Comparison of ENCODE assay signal across 7 mouse cellular contexts in genomic region chr2:166079961-166080885, GRCm38 (mm10).
DNase-seq lines count a peak whose midpoint lies in the region; ATAC-seq and TF ChIP-seq lines count a peak whose summit lies in the region.

No protein-coding gene starts in this region.

- no peaks in the 10 kb centered on the region for H3K27me3 ChIP-seq in forebrain, embryonic 11.5 days (ENCODE audit: control insufficient read depth, insufficient read depth, low read length)
- no peaks in the 10 kb centered on the region for H3K27me3 ChIP-seq in intestine, embryonic 16.5 days (replicated peaks; ENCODE audit: control insufficient read depth, insufficient read depth, low read length)
- no peaks in the 10 kb centered on the region for H3K27me3 ChIP-seq in lung, postnatal 0 days (replicated peaks; ENCODE audit: insufficient read depth, low read length)

- WGBS in forebrain, embryonic 11.5 days = 62% methylated on average over 17 of the region's 17 CpGs
- WGBS in intestine, embryonic 16.5 days = 43% methylated on average over 17 of the region's 17 CpGs
- 50% methylated on average over 17 of the region's 17 CpGs for WGBS in lung, postnatal 0 days

- TF ChIP-seq EP300 in lung, postnatal 0 days (IDR thresholded peaks at IDR 0.05) = no peak

- H3K9ac ChIP-seq in ES-E14 (ENCODE audit: insufficient read depth, low read depth, low read length, poor library complexity, severe bottlenecking) = no peak overlapping the region
- no peak overlapping the region for H3K9ac ChIP-seq in forebrain, embryonic 11.5 days (ENCODE audit: low read length)
- peak overlapping the region; percentile 20; the same call in 1 of the 2 replicates for H3K9ac ChIP-seq in intestine, embryonic 16.5 days (ENCODE audit: low read depth, low read length)
- H3K9ac ChIP-seq in lung, postnatal 0 days (replicated peaks; ENCODE audit: low read depth) = no peak overlapping the region

- no peaks in the 10 kb centered on the region for H3K9me3 ChIP-seq in ES-E14 (ENCODE audit: control insufficient read depth, insufficient read depth, low read depth, low read length)
- H3K9me3 ChIP-seq in forebrain, embryonic 11.5 days (ENCODE audit: control insufficient read depth, low read length) = no peaks in the 10 kb centered on the region
- no peaks in the 10 kb centered on the region for H3K9me3 ChIP-seq in intestine, embryonic 16.5 days (ENCODE audit: control insufficient read depth, low read length)
- no peaks in the 10 kb centered on the region for H3K9me3 ChIP-seq in lung, postnatal 0 days (ENCODE audit: low read length)

- peaks cover 3 to 20% of the 10 kb centered on the region in 2 experiments; a peak in 2 of 4 replicates for H3K4me1 ChIP-seq in ES-E14 (ENCODE audit: control insufficient read depth in 2 of 2, insufficient read depth in 2 of 2, low read length in 2 of 2, poor library complexity in 1 of 2)
- no peaks in the 10 kb centered on the region for H3K4me1 ChIP-seq in forebrain, embryonic 11.5 days (replicated peaks; ENCODE audit: control insufficient read depth, insufficient read depth, low read length)
- peaks cover 19% of the 10 kb centered on the region for H3K4me1 ChIP-seq in intestine, embryonic 16.5 days (ENCODE audit: control insufficient read depth, insufficient read depth, low read length)
- H3K4me1 ChIP-seq in lung, postnatal 0 days (ENCODE audit: insufficient read depth, low read depth, low read length) = no peaks in the 10 kb centered on the region; the same call in 1 of the 2 replicates

- H3K27ac ChIP-seq in ES-E14 (ENCODE audit: insufficient read depth, low read depth, low read length, poor library complexity, severe bottlenecking) = no peak overlapping the region
- no peak overlapping the region for H3K27ac ChIP-seq in forebrain, embryonic 11.5 days (ENCODE audit: low read depth, low read length)
- H3K27ac ChIP-seq in intestine, embryonic 16.5 days (ENCODE audit: low read length) = peak overlapping the region; percentile 56
- H3K27ac ChIP-seq in lung, postnatal 0 days (ENCODE audit: low read length) = no peak overlapping the region

- no peak overlapping the region for H3K4me2 ChIP-seq in forebrain, embryonic 11.5 days (ENCODE audit: low read depth, low read length, severe bottlenecking)
- H3K4me2 ChIP-seq in intestine, embryonic 16.5 days (ENCODE audit: low read depth, low read length) = peak overlapping the region; percentile 14; the same call in 1 of the 2 replicates
- 0 out of 2 replicates have a peak overlapping the region, but pooled peaks have one; percentile 5 for H3K4me2 ChIP-seq in lung, postnatal 0 days (replicated peaks; ENCODE audit: low read depth, low read length)

- no peak for TF ChIP-seq CTCF in lung, postnatal 0 days (IDR thresholded peaks at IDR 0.05)

- peak overlapping the region in 1 of 2 experiments; percentile 37; a peak in 2 of 4 replicates for H3K4me3 ChIP-seq in ES-E14 (ENCODE audit: insufficient read depth in 1 of 2, low read depth in 1 of 2, low read length in 2 of 2, poor library complexity in 1 of 2, severe bottlenecking in 1 of 2)
- H3K4me3 ChIP-seq in forebrain, embryonic 11.5 days (ENCODE audit: low read depth, low read length) = no peak overlapping the region
- H3K4me3 ChIP-seq in intestine, embryonic 16.5 days (ENCODE audit: low read length) = no peak overlapping the region
- H3K4me3 ChIP-seq in lung, postnatal 0 days (ENCODE audit: low read depth, low read length) = no peak overlapping the region

- DNase-seq in ES-E14 (ENCODE audit: low read depth, low spot score) = peak; percentile 63
- DNase-seq in ZHBTc4 (ENCODE audit: low read depth, low spot score) = peak; percentile 85
- DNase-seq in forebrain, embryonic 11.5 days (ENCODE audit: low spot score) = peak; percentile 83
- peak; percentile 74 for DNase-seq in lung, postnatal 0 days (ENCODE audit: low spot score)
- DNase-seq in spleen, adult 12 weeks (ENCODE audit: low spot score) = no peak
- no peak for DNase-seq in right cerebral cortex, adult 2 months (ENCODE audit: low spot score in 2 of 2)

- in situ Hi-C loops in ES-E14 (cut with MboI; ENCODE audit: low sequenced_read_pairs in 2 of 2, unreplicated experiment in 2 of 2) = no loop called here

- peaks cover 51% of the 10 kb centered on the region for H3K36me3 ChIP-seq in ES-E14 (ENCODE audit: control insufficient read depth, insufficient read depth, low read length, poor library complexity, severe bottlenecking)
- no peaks in the 10 kb centered on the region for H3K36me3 ChIP-seq in forebrain, embryonic 11.5 days (ENCODE audit: control insufficient read depth, insufficient read depth, low read length)
- H3K36me3 ChIP-seq in intestine, embryonic 16.5 days (ENCODE audit: control insufficient read depth, insufficient read depth, low read length) = peaks cover 6% of the 10 kb centered on the region
- H3K36me3 ChIP-seq in lung, postnatal 0 days (ENCODE audit: insufficient read depth, low read length) = no peaks in the 10 kb centered on the region

- ATAC-seq in forebrain, embryonic 11.5 days (replicated peaks; ENCODE audit: low FRiP score) = no peak
- peak; percentile 82 for ATAC-seq in intestine, embryonic 16.5 days
- peak; percentile 66 for ATAC-seq in lung, postnatal 0 days

TF ChIP-seq in ES-E14, 5 proteins besides CTCF, POLR2A, EP300 and RAD21:
- TF ChIP-seq CHD2 (IDR thresholded peaks at IDR 0.05; ENCODE audit: low read depth, low read length) (no peak), HCFC1 (IDR thresholded peaks at IDR 0.05; ENCODE audit: borderline replicate concordance, insufficient read depth, low read length) (no peak), MAFK (IDR thresholded peaks at IDR 0.05; ENCODE audit: insufficient read depth, low read depth, low read length) (no peak), ZNF384 (IDR thresholded peaks at IDR 0.05; ENCODE audit: low read depth, low read length) (no peak)

Comparison
In these comparisons a context has a peak if more than half of its experiments do, and no peak if none do; other contexts are left out.
1. DNase-seq: peak in ES-E14 (single experiment), ZHBTc4 (single experiment), forebrain, embryonic 11.5 days (single experiment) and lung, postnatal 0 days (single experiment); none in spleen, adult 12 weeks (single experiment) and right cerebral cortex, adult 2 months (0 of 2).